Mouse (Mus musculus): ENCODE results near the gene Cyp4v3.
A peak's percentile ranks its signal among the peaks of the same experiment; 100 is the strongest.

Gene Cyp4v3

DNA sequence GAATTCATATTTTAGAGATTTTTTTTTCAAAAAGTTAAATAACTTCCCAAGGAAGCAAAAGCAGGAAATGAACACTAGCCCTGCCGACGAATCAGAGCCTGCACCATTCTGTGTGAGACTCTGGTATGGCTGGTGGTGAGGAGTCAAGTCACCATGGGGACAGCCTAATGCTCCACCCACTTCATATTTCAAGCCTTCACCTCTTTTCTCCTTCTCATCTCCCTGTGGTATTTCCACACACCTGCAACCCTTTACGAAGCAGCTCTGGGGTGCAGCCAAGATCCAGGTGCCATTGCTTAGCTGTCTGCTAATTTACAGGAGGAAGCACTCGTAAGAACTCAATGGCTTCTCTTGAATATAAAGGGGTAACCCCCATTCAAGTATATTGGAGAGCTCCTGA is 22.0 kb downstream of the Cyp4v3 start:
- DNase-seq: no peak

DNA sequence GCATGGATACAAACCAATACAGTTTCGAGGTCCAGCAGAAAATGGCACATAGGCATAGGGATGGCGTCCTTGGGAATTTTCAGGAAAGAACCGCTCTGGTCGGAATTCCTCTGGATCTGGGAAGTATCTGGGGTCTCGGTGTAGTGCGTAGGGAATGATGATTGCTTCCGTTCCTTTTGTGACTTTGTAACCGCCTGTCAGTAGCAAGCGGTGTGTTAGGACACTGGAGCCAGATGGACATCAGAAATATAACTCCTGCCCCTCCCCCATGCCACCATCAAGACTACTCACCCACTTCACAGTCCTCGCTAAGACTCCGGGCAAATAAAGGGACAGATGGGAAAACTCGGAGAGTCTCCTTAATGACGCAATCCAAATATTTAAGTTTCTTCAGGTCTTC is 24.6 kb downstream of the Cyp4v3 start, which contains the start of gene Gm45753:
Gene Gm45753, minus strand, starts transcription at position 101 of the 400 bp plus-strand sequence.
- DNase-seq: no peak

DNA sequence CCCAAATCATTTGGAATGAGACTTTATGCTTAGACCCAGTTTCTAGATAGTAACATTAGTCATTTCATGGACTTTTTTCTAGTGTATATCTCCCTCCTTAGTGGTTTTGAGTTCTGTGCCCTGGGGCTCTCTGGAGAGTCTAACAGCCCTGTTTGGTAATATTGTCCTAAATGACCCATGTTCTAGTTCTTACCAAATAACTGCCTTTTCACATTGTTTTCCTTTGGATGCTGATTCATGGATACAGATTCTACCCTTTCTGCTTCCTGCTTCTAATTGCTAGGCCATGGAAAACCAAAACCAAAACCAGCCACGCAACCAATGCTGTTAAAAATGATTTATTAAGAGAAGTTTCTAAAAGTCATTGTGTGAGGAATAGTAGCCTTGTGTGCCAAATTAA is 27.5 kb downstream of the Cyp4v3 start:
- DNase-seq: no peak

- DNase-seq: no peak
Observed at GRCm38 (mm10) chr8:45304354-45304753, 28.7 kb downstream of the Cyp4v3 start.

DNA sequence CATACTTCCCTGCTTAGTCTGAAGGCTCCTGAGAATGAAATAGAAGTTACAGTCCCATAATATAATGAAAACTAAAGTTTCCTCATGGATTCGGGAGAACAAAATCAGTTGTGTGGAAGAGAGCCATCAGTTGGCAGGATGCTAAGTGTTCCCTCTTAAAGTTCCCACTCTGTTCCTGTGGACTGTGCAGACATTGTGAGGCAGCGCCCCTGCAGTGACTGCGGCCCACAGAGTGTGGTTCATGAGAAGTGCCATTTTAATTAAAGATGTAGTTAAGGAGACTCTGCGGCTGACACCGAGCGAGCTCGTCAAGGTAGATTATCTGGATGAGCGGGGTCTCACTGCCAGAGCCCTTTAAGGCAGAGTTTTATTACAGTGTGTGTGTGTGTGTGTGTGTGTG is 30.6 kb downstream of the Cyp4v3 start:
- DNase-seq: no peak

GRCm38 (mm10) chr8:45295276-45295675 is 37.7 kb downstream of the Cyp4v3 start:
- DNase-seq: no peak

DNA sequence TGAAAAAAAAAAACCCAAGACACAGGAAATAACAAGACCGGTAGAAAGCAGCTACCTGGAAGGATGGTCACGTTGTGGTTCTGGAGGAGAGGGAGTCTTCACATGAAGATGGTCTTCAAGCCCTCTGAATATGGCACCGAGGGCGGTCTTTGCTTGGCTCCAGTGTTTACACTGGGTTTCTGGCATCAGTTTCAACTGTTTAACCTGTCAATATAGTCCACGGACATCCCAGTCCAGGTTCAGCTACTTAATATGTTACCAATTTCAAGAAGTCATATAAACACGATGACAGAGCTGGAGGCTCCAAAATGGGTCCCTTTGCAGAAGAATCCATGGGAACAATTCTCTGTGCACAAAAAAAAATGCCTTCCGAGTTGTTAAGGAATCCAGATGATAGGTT is 38.3 kb downstream of the Cyp4v3 start, which contains the start of gene Klkb1:
Gene Klkb1, minus strand, starts transcription at position 173 of the 400 bp plus-strand sequence.
- no peak for DNase-seq

- no peak for DNase-seq
Observed at GRCm38 (mm10) chr8:45291790-45292189, 41.2 kb downstream of the Cyp4v3 start.

- DNase-seq: peak; percentile 7 to 20
Observed at GRCm38 (mm10) chr8:45281630-45282029, 51.4 kb downstream of the Cyp4v3 start.

- no peak for DNase-seq
Observed at GRCm38 (mm10) chr8:45277453-45277852, 55.6 kb downstream of the Cyp4v3 start.

- DNase-seq: no peak
Observed at GRCm38 (mm10) chr8:45274317-45274716, 58.7 kb downstream of the Cyp4v3 start.

DNA sequence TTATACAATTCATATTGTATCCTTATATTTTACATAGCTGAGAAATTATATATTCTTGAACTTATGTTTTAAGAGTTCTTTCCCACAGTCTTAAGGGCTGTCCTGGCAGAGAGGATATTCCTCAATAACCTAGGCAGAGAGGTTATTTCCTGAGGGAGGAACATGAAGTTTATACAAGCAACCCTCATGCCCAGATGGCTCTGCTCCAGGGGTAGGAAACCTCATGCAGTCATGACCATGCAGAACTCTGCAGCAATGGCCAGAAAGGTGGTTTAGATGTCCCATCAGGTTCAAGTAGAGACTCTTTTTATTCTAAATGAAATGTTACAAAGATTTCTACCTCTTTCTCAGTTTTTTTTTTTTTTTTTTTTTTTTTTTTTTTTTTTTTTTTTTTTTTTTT is 64.0 kb downstream of the Cyp4v3 start:
- DNase-seq: no peak

DNA sequence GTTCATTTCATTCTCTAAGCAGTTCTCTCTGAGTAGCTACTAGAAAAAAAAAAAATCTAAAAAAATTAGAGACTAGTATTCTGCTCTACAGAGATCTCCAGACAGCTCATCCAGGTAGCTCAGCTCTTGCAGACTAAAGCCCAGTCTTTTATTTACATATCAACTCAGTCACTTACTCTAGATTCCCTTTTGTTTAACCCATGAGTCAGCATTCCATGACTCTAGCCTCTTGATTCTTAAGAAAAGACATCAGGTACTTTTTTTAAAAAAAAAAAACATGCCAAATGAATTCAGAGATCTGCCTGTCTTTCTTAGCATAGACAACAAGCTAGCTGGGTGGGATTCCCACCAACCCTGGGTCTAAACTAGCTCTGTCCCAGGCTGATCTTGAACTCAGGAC is 64.5 kb downstream of the Cyp4v3 start:
- no peak for DNase-seq

GRCm38 (mm10) chr8:45267611-45268391 is 65.2 kb downstream of the Cyp4v3 start:
- DNase-seq: no peak

DNA sequence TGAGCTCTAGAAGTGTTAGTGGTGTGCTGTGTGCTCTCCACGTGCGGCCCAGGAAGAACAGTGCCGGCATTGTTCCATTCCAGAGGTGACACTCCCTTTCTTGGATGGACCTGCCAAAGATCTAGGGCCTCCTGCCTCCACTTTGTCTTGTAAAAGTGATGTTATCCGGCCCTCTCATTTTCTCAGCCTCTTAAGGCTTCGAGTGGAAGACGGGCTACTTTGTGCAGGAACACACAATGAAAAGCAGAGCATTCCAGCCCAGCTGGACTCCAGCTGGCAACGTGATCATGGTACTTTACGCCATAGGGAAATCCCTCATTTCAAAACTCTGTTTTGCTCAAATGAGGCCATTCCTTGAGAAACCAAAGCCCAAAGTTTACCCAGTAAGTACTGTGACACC is 66.0 kb downstream of the Cyp4v3 start:
- no peak for DNase-seq

DNA sequence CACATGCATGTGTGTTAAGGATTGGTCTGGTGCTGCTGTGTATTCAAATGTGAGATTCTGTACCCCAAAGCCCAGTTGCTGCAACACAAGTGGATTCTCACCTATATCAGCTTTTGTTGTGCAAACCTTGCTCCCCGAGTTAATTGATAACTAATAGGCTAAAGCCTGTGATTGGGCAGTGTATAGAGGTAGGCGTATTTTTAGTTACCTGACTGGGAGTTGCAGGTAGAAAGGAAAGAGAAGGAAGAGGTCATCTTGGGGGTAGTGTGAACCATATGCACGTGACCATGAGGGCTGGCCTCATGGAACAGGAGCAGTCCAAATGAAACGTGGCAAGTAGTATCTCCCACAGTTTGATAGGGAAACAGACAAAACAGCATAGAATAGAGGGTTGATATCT is 68.1 kb downstream of the Cyp4v3 start:
- DNase-seq: no peak

DNA sequence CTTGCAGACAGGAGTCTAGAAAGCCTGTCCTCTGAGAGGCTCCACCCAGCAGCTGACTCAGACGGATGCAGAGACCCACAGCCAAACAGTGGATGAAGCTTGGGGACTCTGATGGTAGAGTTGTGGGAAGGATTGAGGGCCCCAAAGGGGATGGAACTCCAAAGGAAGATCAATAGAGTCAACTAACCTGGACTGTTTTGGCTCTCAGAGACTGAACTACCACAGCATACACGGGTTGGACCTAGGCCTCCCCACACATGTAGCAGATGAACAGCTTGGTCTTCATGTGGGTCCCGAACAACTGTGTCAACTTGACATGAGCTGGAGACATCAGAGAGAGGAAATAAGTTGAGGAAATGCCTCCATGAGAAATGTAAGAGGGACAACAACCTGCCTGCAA is 70.2 kb downstream of the Cyp4v3 start:
- DNase-seq: no peak

DNA sequence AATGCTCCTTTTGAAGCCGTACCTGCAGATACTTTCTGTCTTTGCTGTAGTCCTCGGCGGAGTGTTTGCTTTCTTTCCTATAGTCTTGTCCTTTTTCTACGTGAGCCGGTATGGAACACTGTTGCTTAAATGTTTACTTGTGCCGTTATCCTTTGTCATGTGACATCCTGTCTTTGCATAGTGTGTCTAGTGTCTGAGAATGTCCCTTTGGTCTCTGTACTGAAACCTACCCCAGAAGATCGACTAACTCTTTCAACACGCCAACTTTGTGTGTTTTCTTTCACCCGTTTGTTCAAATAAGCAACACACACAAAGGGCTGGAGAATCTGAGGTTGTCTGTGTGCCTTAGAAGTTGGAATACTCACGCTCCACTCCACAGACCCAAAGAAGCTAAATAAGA is 71.1 kb downstream of the Cyp4v3 start, which contains the start of gene F11:
Gene F11, minus strand, starts transcription at position 112 of the 400 bp plus-strand sequence.
- no peak for DNase-seq

DNA sequence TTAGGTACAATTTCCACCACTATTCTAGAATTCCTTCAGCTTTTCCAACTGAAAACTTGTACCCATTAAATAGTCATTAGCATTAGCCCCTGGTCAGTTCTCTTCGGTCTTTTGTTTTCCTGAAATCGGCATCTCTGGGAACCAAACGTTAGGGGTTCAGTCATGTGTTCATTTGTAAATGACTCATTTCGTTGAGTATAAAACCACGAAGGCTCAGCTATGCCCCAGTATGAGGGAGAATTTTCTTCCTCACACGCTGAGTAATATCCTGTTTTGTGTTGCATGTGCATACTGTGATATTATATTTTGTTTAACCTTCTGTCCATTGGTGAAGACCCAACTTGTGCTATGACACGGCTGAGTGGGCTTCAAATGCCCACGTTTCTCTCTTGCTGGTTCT is 74.6 kb downstream of the Cyp4v3 start:
- DNase-seq: no peak

- DNase-seq: no peak
Observed at GRCm38 (mm10) chr8:45255040-45255439, 78.0 kb downstream of the Cyp4v3 start.
